Mouse (Mus musculus): ENCODE measurements around the gene Pex10. TPM values are rescaled to one million over a fixed set of nuclear protein-coding genes. Genes with fewer than 3 reads are reported as not detected.
"Not testable (repeated sequence)": the region's sequence is repeated elsewhere in the genome, so short reads cannot be mapped to it uniquely, and the experiment has no call there.

Pex10 gene
- polyA plus RNA-seq, 2 experiments = 1.7 to 6.8 TPM

DNA sequence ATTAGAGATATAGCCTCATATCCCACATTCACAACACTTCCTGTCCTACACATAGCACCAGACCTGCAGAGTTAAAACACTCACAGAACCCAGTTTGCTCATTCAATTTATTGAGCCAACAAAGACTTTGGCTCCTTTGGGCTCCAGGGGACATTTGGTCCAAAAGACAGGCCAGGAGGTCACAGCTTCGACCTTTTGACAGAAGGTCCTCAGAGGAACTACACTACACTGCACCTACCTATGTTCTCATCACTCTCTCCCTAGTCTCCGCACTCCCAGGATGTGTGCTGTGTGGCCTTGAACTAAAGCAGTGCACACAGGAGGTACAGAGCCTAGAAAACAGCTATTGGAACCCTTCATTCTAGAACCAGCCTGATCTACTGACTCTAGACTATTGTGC, 9.0 kb downstream of the Pex10 start:
- Histone ChIP-seq H3K9me3 (ENCODE audit: control insufficient read depth, low read length) (no peaks in the 10 kb centered on the region), H3K4me1 (replicated peaks; ENCODE audit: control insufficient read depth in 2 of 2, insufficient read depth in 2 of 2, low read length in 1 of 2) (no peaks in the 10 kb centered on the region), H3K27me3 (ENCODE audit: control insufficient read depth, insufficient read depth, low read length) (no peaks in the 10 kb centered on the region), H3K27ac (no peak overlapping the region), H3K36me3 (replicated peaks; ENCODE audit: control insufficient read depth, insufficient read depth, low read depth) (peaks cover 84% of the 10 kb centered on the region), H3K4me2 (ENCODE audit: low read depth) (no peak overlapping the region), H3K4me3 (ENCODE audit: insufficient read depth in 1 of 2, low read depth in 2 of 2, low read length in 2 of 2) (no peak overlapping the region), H3K9ac (replicated peaks) (no peak overlapping the region)
- DNase-seq (ENCODE audit: low read depth in 3 of 3, low spot score in 3 of 3) (no peak), ATAC-seq (ENCODE audit: insufficient read depth) (peak; percentile 24; the same call in 1 of the 2 replicates)
- TF ChIP-seq CTCF (IDR thresholded peaks at IDR 0.05; ENCODE audit: low read depth) (no peak), EP300 (IDR thresholded peaks at IDR 0.05; ENCODE audit: low read depth) (no peak)
- WGBS (ENCODE audit: insufficient replicate concordance) = 69% methylated on average over 2 of the region's 2 CpGs

DNA sequence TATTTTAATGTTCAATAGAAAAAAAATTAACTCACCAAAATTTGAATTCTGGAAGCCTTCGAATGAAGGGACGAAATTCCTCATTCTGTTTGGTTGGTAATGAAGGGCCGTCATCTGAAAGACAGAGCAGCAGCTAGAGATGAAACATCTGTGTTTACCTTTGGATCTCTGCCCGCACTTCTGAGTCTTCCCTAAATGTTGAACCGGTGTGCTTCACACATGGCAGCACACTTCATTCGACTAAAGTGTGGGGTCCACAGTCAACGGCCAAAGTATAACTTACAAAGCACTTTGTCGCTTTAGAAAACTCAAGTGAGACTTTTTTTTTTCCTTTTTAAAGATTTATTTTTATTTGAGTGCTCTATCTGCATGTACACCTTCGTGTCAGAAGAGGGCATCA, 9.9 kb downstream of the Pex10 start:
- 84% methylated on average over 9 of the region's 9 CpGs for WGBS (ENCODE audit: insufficient replicate concordance)
- Histone ChIP-seq H3K9me3 (ENCODE audit: control insufficient read depth, low read length) (no peaks in the 10 kb centered on the region), H3K36me3 (replicated peaks; ENCODE audit: control insufficient read depth, insufficient read depth, low read depth) (peaks cover 84% of the 10 kb centered on the region), H3K4me2 (ENCODE audit: low read depth) (no peak overlapping the region), H3K4me1 (replicated peaks; ENCODE audit: control insufficient read depth in 2 of 2, insufficient read depth in 2 of 2, low read length in 1 of 2) (no peaks in the 10 kb centered on the region), H3K27me3 (ENCODE audit: control insufficient read depth, insufficient read depth, low read length) (no peaks in the 10 kb centered on the region), H3K27ac (no peak overlapping the region), H3K4me3 (ENCODE audit: insufficient read depth in 1 of 2, low read depth in 2 of 2, low read length in 2 of 2) (no peak overlapping the region), H3K9ac (replicated peaks) (no peak overlapping the region)
- no peak for TF ChIP-seq EP300 (IDR thresholded peaks at IDR 0.05; ENCODE audit: low read depth)
- TF ChIP-seq CTCF (IDR thresholded peaks at IDR 0.05; ENCODE audit: low read depth) = no peak
- ATAC-seq (ENCODE audit: insufficient read depth) = no peak
- DNase-seq (ENCODE audit: low read depth in 3 of 3, low spot score in 3 of 3) = no peak

GRCm38 (mm10) chr4:155078808-155079207, 12.0 kb downstream of the Pex10 start:
- not testable (repeated sequence) for H3K27ac ChIP-seq; H3K9me3 ChIP-seq (ENCODE audit: control insufficient read depth, low read length); H3K4me2 ChIP-seq (ENCODE audit: low read depth); H3K27me3 ChIP-seq (ENCODE audit: control insufficient read depth, insufficient read depth, low read length); H3K9ac ChIP-seq (replicated peaks); H3K4me3 ChIP-seq (ENCODE audit: insufficient read depth in 1 of 2, low read depth in 2 of 2, low read length in 2 of 2); DNase-seq (ENCODE audit: low read depth in 3 of 3, low spot score in 3 of 3); H3K4me1 ChIP-seq (replicated peaks; ENCODE audit: control insufficient read depth in 2 of 2, insufficient read depth in 2 of 2, low read length in 1 of 2); ATAC-seq (ENCODE audit: insufficient read depth)
- H3K36me3 ChIP-seq (replicated peaks; ENCODE audit: control insufficient read depth, insufficient read depth, low read depth) = peaks cover 76% of the 10 kb centered on the region
- WGBS (ENCODE audit: insufficient replicate concordance) = 82% methylated on average over 10 of the region's 10 CpGs

DNA sequence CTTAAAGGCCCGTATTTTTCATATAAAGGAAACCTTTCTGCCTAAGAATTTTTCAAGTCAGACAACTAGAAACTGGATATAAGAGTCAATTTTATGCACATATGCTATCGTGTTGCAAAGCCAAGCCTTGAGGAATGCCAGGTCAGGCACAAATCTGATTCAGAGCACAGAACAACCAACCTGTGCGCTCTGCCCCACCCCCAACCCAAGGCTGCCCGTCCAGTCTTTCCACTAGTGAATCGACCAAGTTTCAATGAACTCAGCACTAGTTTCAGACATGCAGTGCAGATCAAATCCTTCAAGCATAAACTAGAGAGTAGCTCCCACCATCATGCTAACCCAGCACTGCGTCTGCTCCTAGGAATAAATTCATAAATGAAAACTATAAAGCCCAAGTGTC, 12.8 kb downstream of the Pex10 start:
- Histone ChIP-seq H3K4me1 (replicated peaks; ENCODE audit: control insufficient read depth in 2 of 2, insufficient read depth in 2 of 2, low read length in 1 of 2) (peaks cover 3 to 6% of the 10 kb centered on the region in 2 experiments; a peak in 3 of 4 replicates), H3K36me3 (replicated peaks; ENCODE audit: control insufficient read depth, insufficient read depth, low read depth) (peaks cover 70% of the 10 kb centered on the region), H3K4me2 (ENCODE audit: low read depth) (no peak overlapping the region), H3K27me3 (ENCODE audit: control insufficient read depth, insufficient read depth, low read length) (no peaks in the 10 kb centered on the region), H3K9me3 (ENCODE audit: control insufficient read depth, low read length) (no peaks in the 10 kb centered on the region), H3K4me3 (ENCODE audit: insufficient read depth in 1 of 2, low read depth in 2 of 2, low read length in 2 of 2) (no peak overlapping the region), H3K9ac (replicated peaks) (no peak overlapping the region), H3K27ac (no peak overlapping the region)
- TF ChIP-seq CTCF (IDR thresholded peaks at IDR 0.05; ENCODE audit: low read depth) (no peak), EP300 (IDR thresholded peaks at IDR 0.05; ENCODE audit: low read depth) (no peak)
- WGBS (ENCODE audit: insufficient replicate concordance) = 85% methylated on average over 6 of the region's 6 CpGs
- ATAC-seq (ENCODE audit: insufficient read depth) (no peak), DNase-seq (ENCODE audit: low read depth in 3 of 3, low spot score in 3 of 3) (no peak)

GRCm38 (mm10) chr4:155083553-155083952, 16.7 kb downstream of the Pex10 start:
- no peak for DNase-seq (ENCODE audit: low read depth in 3 of 3, low spot score in 3 of 3)
- ATAC-seq (ENCODE audit: insufficient read depth) = no peak
- H3K4me2 ChIP-seq (ENCODE audit: low read depth) = 0 out of 2 replicates have a peak overlapping the region, but pooled peaks have one; percentile 11
- H3K27ac ChIP-seq = no peak overlapping the region
- H3K4me1 ChIP-seq (replicated peaks; ENCODE audit: control insufficient read depth in 2 of 2, insufficient read depth in 2 of 2, low read length in 1 of 2) = peaks cover 18 to 20% of the 10 kb centered on the region in 2 experiments
- no peaks in the 10 kb centered on the region for H3K9me3 ChIP-seq (ENCODE audit: control insufficient read depth, low read length)
- no peak overlapping the region for H3K4me3 ChIP-seq (ENCODE audit: insufficient read depth in 1 of 2, low read depth in 2 of 2, low read length in 2 of 2)
- TF ChIP-seq EP300 (IDR thresholded peaks at IDR 0.05; ENCODE audit: low read depth) (no peak), CTCF (IDR thresholded peaks at IDR 0.05; ENCODE audit: low read depth) (no peak)
- H3K9ac ChIP-seq (replicated peaks) = no peak overlapping the region; the same call in 1 of the 2 replicates
- H3K36me3 ChIP-seq (replicated peaks; ENCODE audit: control insufficient read depth, insufficient read depth, low read depth) = peaks cover 36% of the 10 kb centered on the region
- no peaks in the 10 kb centered on the region for H3K27me3 ChIP-seq (ENCODE audit: control insufficient read depth, insufficient read depth, low read length)
- 75% methylated on average over 4 of the region's 4 CpGs for WGBS (ENCODE audit: insufficient replicate concordance)
